Mouse (Mus musculus): ENCODE measurements around the gene Apip.

- no peak for TF ChIP-seq CTCF (IDR thresholded peaks at IDR 0.05; ENCODE audit: borderline replicate concordance, insufficient read depth, low read length)
- no peak for TF ChIP-seq POLR2A (IDR thresholded peaks at IDR 0.05; ENCODE audit: low read depth, low read length)
These were observed 28.2 kb upstream of the Apip start for GRCm38 (mm10) chr2:103045286-103045685.
